Mouse (Mus musculus) liver, embryonic 14 days (tissue): Measurements from ENCODE around the gene Pex13. TPM values are rescaled to one million over a fixed set of nuclear protein-coding genes. Genes with fewer than 3 reads are reported as not detected.

ENCODE experiments used
- polyA plus RNA-seq: library from polyadenylated mRNA; depleted of rRNA; stranded (reverse); fragments of >200 nt; gene quantifications from 2 replicates; pipeline ENCODE4 v1.2.3, GENCODE M21; 2012; rRNA removed

The Pex13 gene
- polyA plus RNA-seq: 3.6 and 4.5 TPM in 2 replicates

GRCm38 (mm10) chr11:23665798-23666501 lies at the start of gene Pex13:
Gene Pex13 (minus strand): TSS chr11:23665959.

GRCm38 (mm10) chr11:23665311-23665786 lies 410 bp downstream of the Pex13 start, which contains the start of gene Pus10:
Gene Pus10 (plus strand): TSS chr11:23665674.

GRCm38 (mm10) chr11:23632945-23633878 lies 32.5 kb downstream of the Pex13 start, which contains the start of gene 0610010F05Rik:
Gene 0610010F05Rik (minus strand): TSS chr11:23633639.

Other genes with a start within 250 kb of the Pex13 start
- gene Ahsa2, start 167.9 kb downstream of the Pex13 start, polyA plus RNA-seq: 18.6 and 19.1 TPM in 2 replicates
- 0.03 and 0.17 TPM in 2 replicates for gene 1700093K21Rik, start 144.8 kb downstream of the Pex13 start, polyA plus RNA-seq
- gene 0610010F05Rik, start 32.3 kb downstream of the Pex13 start, polyA plus RNA-seq: 3.9 and 4.1 TPM in 2 replicates
- gene Pus10, start 285 bp downstream of the Pex13 start, polyA plus RNA-seq: 6.7 and 7.4 TPM in 2 replicates
- 0.61 and 0.65 TPM in 2 replicates for gene Rel, start 105.0 kb upstream of the Pex13 start, polyA plus RNA-seq
- gene Papolg, start 229.3 kb upstream of the Pex13 start, polyA plus RNA-seq: 3.1 and 3.3 TPM in 2 replicates